Comparison of ENCODE assay signal across 33 mouse cellular contexts in genomic region chr4:54893288-54893687, GRCm38 (mm10). TPM values are rescaled to one million over a fixed set of nuclear protein-coding genes. Genes with fewer than 3 reads are reported as not detected.
DNase-seq lines count a peak whose midpoint lies in the region; ATAC-seq and TF ChIP-seq lines count a peak whose summit lies in the region.
"Had no signal": no experiment of that assay in that cellular context is flagged by ENCODE, and none has a peak within 500 bp of the region (broad histone marks: within the 10 kb centered on the region; RNA-seq: fewer than 3 reads in every experiment).

No protein-coding gene starts in this region.

- peaks cover 12% of the 10 kb centered on the region; the same call in 1 of the 2 replicates for H3K4me1 ChIP-seq in hindbrain, embryonic 10.5 days (replicated peaks)
- H3K4me1 ChIP-seq in hindbrain, embryonic 14.5 days (replicated peaks; ENCODE audit: control insufficient read depth, insufficient read depth, low read length), result 0 out of 2 replicates have a peak, but pooled peaks cover 2% of the 10 kb centered on the region
- peaks cover 8% of the 10 kb centered on the region for H3K4me1 ChIP-seq in neural tube, embryonic 12.5 days
- H3K4me1 ChIP-seq in limb, embryonic 13.5 days, result no peaks in the 10 kb centered on the region
- no peaks in the 10 kb centered on the region for H3K4me1 ChIP-seq in cerebellum, adult 2 months (ENCODE audit: control insufficient read depth, insufficient read depth, low read length)
- H3K4me1 ChIP-seq: embryonic facial prominence, embryonic 13.5 days; heart, embryonic 12.5 days; limb, embryonic 12.5 days; megakaryocyte, embryonic 14.5 days had no signal

- no peaks in the 10 kb centered on the region for H3K36me3 ChIP-seq in hindbrain, embryonic 10.5 days
- no peaks in the 10 kb centered on the region for H3K36me3 ChIP-seq in hindbrain, embryonic 14.5 days (replicated peaks; ENCODE audit: control insufficient read depth, insufficient read depth)
- no peaks in the 10 kb centered on the region for H3K36me3 ChIP-seq in neural tube, embryonic 12.5 days
- H3K36me3 ChIP-seq in limb, embryonic 13.5 days, result no peaks in the 10 kb centered on the region
- H3K36me3 ChIP-seq: embryonic facial prominence, embryonic 13.5 days; forebrain, embryonic 12.5 days; heart, embryonic 12.5 days; limb, embryonic 12.5 days; midbrain, embryonic 15.5 days; neural tube, embryonic 13.5 days had no signal

- no peak for TF ChIP-seq POLR2A in cerebellum, adult 2 months (IDR thresholded peaks at IDR 0.05; ENCODE audit: borderline replicate concordance, insufficient read depth, low read length)

- H3K27me3 ChIP-seq in hindbrain, embryonic 10.5 days (ENCODE audit: insufficient read depth, poor library complexity, severe bottlenecking), result no peaks in the 10 kb centered on the region
- no peaks in the 10 kb centered on the region for H3K27me3 ChIP-seq in hindbrain, embryonic 14.5 days (ENCODE audit: control insufficient read depth, insufficient read depth, low read length)
- no peaks in the 10 kb centered on the region for H3K27me3 ChIP-seq in neural tube, embryonic 12.5 days (replicated peaks)
- no peaks in the 10 kb centered on the region for H3K27me3 ChIP-seq in limb, embryonic 13.5 days
- H3K27me3 ChIP-seq in cerebellum, adult 2 months (ENCODE audit: control insufficient read depth, insufficient read depth, low read length), result no peaks in the 10 kb centered on the region
- H3K27me3 ChIP-seq: CH12.LX; embryonic facial prominence, embryonic 13.5 days; forebrain, embryonic 12.5 days; heart, embryonic 12.5 days; limb, embryonic 12.5 days; megakaryocyte, embryonic 14.5 days; midbrain, embryonic 15.5 days; neural tube, embryonic 13.5 days had no signal

- H3K9ac ChIP-seq in hindbrain, embryonic 14.5 days, result no peak overlapping the region
- H3K9ac ChIP-seq in neural tube, embryonic 12.5 days, result no peak overlapping the region
- H3K9ac ChIP-seq in limb, embryonic 13.5 days, result no peak overlapping the region
- H3K9ac ChIP-seq: embryonic facial prominence, embryonic 13.5 days; forebrain, embryonic 12.5 days; heart, embryonic 12.5 days; limb, embryonic 12.5 days; midbrain, embryonic 15.5 days; neural tube, embryonic 13.5 days had no signal

- no peaks in the 10 kb centered on the region for H3K9me3 ChIP-seq in hindbrain, embryonic 10.5 days
- H3K9me3 ChIP-seq in hindbrain, embryonic 14.5 days (ENCODE audit: control insufficient read depth, low read length), result no peaks in the 10 kb centered on the region
- no peaks in the 10 kb centered on the region for H3K9me3 ChIP-seq in neural tube, embryonic 12.5 days
- H3K9me3 ChIP-seq in limb, embryonic 13.5 days, result no peaks in the 10 kb centered on the region
- H3K9me3 ChIP-seq: embryonic facial prominence, embryonic 13.5 days; forebrain, embryonic 12.5 days; heart, embryonic 12.5 days; limb, embryonic 12.5 days; midbrain, embryonic 15.5 days; neural tube, embryonic 13.5 days had no signal

- DNase-seq in hindbrain, embryonic 10.5 days (ENCODE audit: low spot score), result no peak
- DNase-seq in hindbrain, embryonic 14.5 days (ENCODE audit: low spot score), result no peak
- DNase-seq in neural tube, embryonic 10.5 days (ENCODE audit: extremely low spot score, low spot score), result no peak
- no peak for DNase-seq in ovary, postnatal 10 days (ENCODE audit: low spot score)
- DNase-seq in cerebellum, adult 2 months, result no peak
- DNase-seq: adrenal gland, adult 8-10 months; cerebellum, adult 9-10 months; cerebellum, postnatal 36 days; embryo, embryonic 11 days; gastrocnemius, postnatal 36 days; heart, adult 2 months; kidney, adult 11 months; kidney, postnatal 14 days; layer of hippocampus, adult 9-11 months; lung, postnatal 36 days; right cerebral cortex, postnatal 4 days; thymus, adult 18-20 months; thymus, postnatal 25 days had no signal

- H3K27ac ChIP-seq in hindbrain, embryonic 10.5 days, result peak overlapping the region; percentile 79
- no peak overlapping the region for H3K27ac ChIP-seq in hindbrain, embryonic 14.5 days
- peak overlapping the region; percentile 57; the same call in 1 of the 2 replicates for H3K27ac ChIP-seq in neural tube, embryonic 12.5 days
- 0 out of 2 replicates have a peak overlapping the region, but pooled peaks have one; percentile 2 for H3K27ac ChIP-seq in limb, embryonic 13.5 days
- H3K27ac ChIP-seq in cerebellum, adult 2 months (ENCODE audit: insufficient read depth, low read length), result no peak overlapping the region
- H3K27ac ChIP-seq: embryonic facial prominence, embryonic 13.5 days; forebrain, embryonic 12.5 days; heart, adult 2 months; limb, embryonic 12.5 days; midbrain, embryonic 15.5 days; neural tube, embryonic 13.5 days; stomach, postnatal 0 days had no signal

- no peak overlapping the region for H3K4me3 ChIP-seq in hindbrain, embryonic 10.5 days
- H3K4me3 ChIP-seq in hindbrain, embryonic 14.5 days (replicated peaks; ENCODE audit: low read length), result no peak overlapping the region
- no peak overlapping the region for H3K4me3 ChIP-seq in neural tube, embryonic 12.5 days
- H3K4me3 ChIP-seq in limb, embryonic 13.5 days, result no peak overlapping the region
- no peak overlapping the region for H3K4me3 ChIP-seq in cerebellum, adult 2 months (replicated peaks; ENCODE audit: insufficient read depth, low read depth, low read length)
- H3K4me3 ChIP-seq: embryonic facial prominence, embryonic 13.5 days; erythroblast, embryonic 14.5 days; forebrain, embryonic 12.5 days; heart, adult 2 months; heart, embryonic 12.5 days; limb, embryonic 12.5 days; megakaryocyte, embryonic 14.5 days; midbrain, embryonic 15.5 days; neural tube, embryonic 13.5 days had no signal

- no peak for ATAC-seq in hindbrain, embryonic 14.5 days (ENCODE audit: low FRiP score)
- ATAC-seq in neural tube, embryonic 12.5 days (ENCODE audit: low FRiP score, low read depth), result peak; percentile 53; the same call in 1 of the 2 replicates
- ATAC-seq in limb, embryonic 13.5 days (ENCODE audit: low FRiP score, low read depth), result no peak
- ATAC-seq: activated CD4-positive, CD25-positive, alpha-beta regulatory T cell, adult 4 months; inflammation-experienced regulatory T-cells, adult 6 months; midbrain, embryonic 15.5 days had no signal

- WGBS in hindbrain, embryonic 10.5 days, result 81% methylated on average over 5 of the region's 5 CpGs
- 49% methylated on average over 5 of the region's 5 CpGs for WGBS in hindbrain, embryonic 14.5 days
- whole genome bisulfite sequencing in neural tube, embryonic 12.5 days, result 33% methylated on average over 5 of the region's 5 CpGs
- WGBS in limb, embryonic 13.5 days, result 47% methylated on average over 5 of the region's 5 CpGs
- WGBS in cerebellum, adult 2 months, result 62% methylated on average over 5 of the region's 5 CpGs

- no peak for TF ChIP-seq CTCF in cerebellum, adult 2 months (IDR thresholded peaks at IDR 0.05; ENCODE audit: borderline replicate concordance, insufficient read depth, low read depth, low read length)

- H3K4me2 ChIP-seq in hindbrain, embryonic 14.5 days (replicated peaks), result no peak overlapping the region
- H3K4me2 ChIP-seq in neural tube, embryonic 12.5 days (replicated peaks), result no peak overlapping the region
- no peak overlapping the region for H3K4me2 ChIP-seq in limb, embryonic 13.5 days (replicated peaks)
- H3K4me2 ChIP-seq: embryonic facial prominence, embryonic 13.5 days; forebrain, embryonic 12.5 days; heart, embryonic 12.5 days; limb, embryonic 12.5 days; liver, embryonic 11.5 days; midbrain, embryonic 15.5 days; neural tube, embryonic 13.5 days had no signal

RNA-seq across cellular contexts. Expression of gene Zfp462, which starts 51.6 kb away (rescaled TPM):
- polyA plus RNA-seq in hindbrain, embryonic 10.5 days (2016; fragmentation: Nextera tagmentation; extraction: Ambion mirVana), result 12.8 and 14.2 TPM in 2 replicates
- 12.9 and 13.8 TPM in 2 replicates for polyA plus RNA-seq in hindbrain, embryonic 14.5 days (2014; fragmentation: Nextera tagmentation; extraction: Ambion mirVana)
- polyA plus RNA-seq in neural tube, embryonic 12.5 days (2016; fragmentation: Nextera tagmentation; extraction: Ambion mirVana), result 14.9 and 18.5 TPM in 2 replicates
- polyA plus RNA-seq in limb, embryonic 13.5 days (2015; fragmentation: Nextera tagmentation; extraction: Ambion mirVana), result 6.8 and 7.2 TPM in 2 replicates
- 15.9 and 17.5 TPM in 2 replicates for polyA plus RNA-seq in cerebellum, adult 2 months (2012; rRNA removed)
- polyA plus RNA-seq: erythroblast, embryonic 14.5 days had no signal

Comparison
In these comparisons a context has a peak if more than half of its experiments do, and no peak if none do; other contexts are left out.
1. H3K27ac ChIP-seq: peak in hindbrain, embryonic 10.5 days (single experiment), neural tube, embryonic 12.5 days (single experiment) and limb, embryonic 13.5 days (single experiment); none in hindbrain, embryonic 14.5 days (single experiment) and cerebellum, adult 2 months (single experiment).